Mouse (Mus musculus) hindbrain, embryonic 16.5 days (tissue): Measurements from ENCODE around the gene Dpp6. TPM values are rescaled to one million over a fixed set of nuclear protein-coding genes. Genes with fewer than 3 reads are reported as not detected.

Experiments
- ATAC-seq: fragments of 200-750 bp; cut with Nextera tagmentation; 2 replicates; pipeline ENCODE4 v1.8.0; 2017; ENCODE audit warnings: moderate TSS enrichment, moderate library complexity
- H3K27ac ChIP-seq: fragments of 300-500 bp; sonication (generic); 2 replicates; pipeline ENCODE4 v1.5.1; 2014; ENCODE audit warnings: low read depth, mild to moderate bottlenecking, control low read depth, low read length, moderate library complexity
- H3K27me3 ChIP-seq: fragments of 300-500 bp; sonication (generic); replicated peaks from 2 replicates; pipeline ENCODE4 v1.6.1; 2014; ENCODE audit warnings: low read length; ENCODE audit not compliant: control insufficient read depth, insufficient read depth
- H3K36me3 ChIP-seq: fragments of 300-500 bp; sonication (generic); 2 replicates; pipeline ENCODE4 v1.6.1; 2014; ENCODE audit warnings: mild to moderate bottlenecking, low read length, moderate library complexity, mixed read lengths; ENCODE audit not compliant: control insufficient read depth, insufficient read depth
- H3K4me1 ChIP-seq: fragments of 300-500 bp; sonication (generic); 2 replicates; pipeline ENCODE4 v1.6.1; 2014; ENCODE audit warnings: low read depth, low read length; ENCODE audit not compliant: control insufficient read depth, insufficient read depth
- H3K4me2 ChIP-seq: fragments of 300-500 bp; sonication (generic); 2 replicates; pipeline ENCODE4 v1.6.1; 2014; ENCODE audit warnings: mild to moderate bottlenecking, low read length, control low read depth, moderate library complexity
- H3K4me3 ChIP-seq: fragments of 300-500 bp; sonication (generic); 2 replicates; pipeline ENCODE4 v1.5.1; 2014; ENCODE audit warnings: mild to moderate bottlenecking, low read length, control low read depth, moderate library complexity
- H3K9ac ChIP-seq: fragments of 300-500 bp; sonication (generic); 2 replicates; pipeline ENCODE4 v1.6.1; 2014; ENCODE audit warnings: low read depth, mild to moderate bottlenecking, control low read depth, low read length, moderate library complexity
- H3K9me3 ChIP-seq: fragments of 300-500 bp; sonication (generic); 2 replicates; pipeline ENCODE4 v1.6.1; 2014; ENCODE audit warnings: mild to moderate bottlenecking, low read length, moderate library complexity; ENCODE audit not compliant: control insufficient read depth
- WGBS: fragments of 180-500 bp; shearing (Covaris S2); extraction: QIAGEN DNeasy Blood & Tissue Kit; methylation state at CpG from one replicate; pipeline ENCODE4 v1.1.7; 2014; 5-methylcytosine and 5-hydroxymethylcytosine counted together
- polyA plus RNA-seq: library from polyadenylated mRNA; unstranded; fragments of >200 nt; fragmentation: Nextera tagmentation; extraction: Ambion mirVana; gene quantifications from 2 replicates; pipeline ENCODE4 v1.2.1, GENCODE M21; 2015

Dpp6 gene
- polyA plus RNA-seq, 1 experiment from 2014 or later, result 97.0 TPM

DNA sequence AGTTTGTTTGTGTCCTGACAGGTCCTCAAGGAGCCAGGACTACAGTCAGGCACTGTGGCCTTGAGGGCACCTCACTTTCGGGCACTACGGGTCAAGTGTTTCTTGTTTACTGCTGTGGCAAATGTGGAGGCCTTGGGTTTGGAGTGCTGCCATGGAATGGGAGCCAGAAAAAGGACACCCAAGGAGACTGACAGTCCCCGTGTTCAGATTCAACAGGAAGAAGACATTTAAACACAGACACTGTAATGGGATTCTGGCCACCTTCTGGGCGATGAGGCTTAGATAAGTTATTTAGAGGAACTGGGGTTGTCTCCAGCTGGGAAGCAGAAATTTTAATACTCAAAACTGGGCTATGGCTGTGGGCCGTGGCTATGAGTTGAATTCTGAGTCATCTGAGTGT, 913.7 kb downstream of the Dpp6 start:
- no peak overlapping the region for H3K9ac ChIP-seq
- WGBS, result 69% methylated on average over 5 of the region's 5 CpGs
- no peaks in the 10 kb centered on the region for H3K4me1 ChIP-seq
- H3K27ac ChIP-seq, result no peak overlapping the region
- H3K27me3 ChIP-seq, result no peaks in the 10 kb centered on the region
- H3K36me3 ChIP-seq, result peaks cover 12% of the 10 kb centered on the region
- ATAC-seq, result no peak
- H3K9me3 ChIP-seq, result 0 out of 2 replicates have a peak, but pooled peaks cover 2% of the 10 kb centered on the region
- no peak overlapping the region for H3K4me2 ChIP-seq
- H3K4me3 ChIP-seq, result no peak overlapping the region

DNA sequence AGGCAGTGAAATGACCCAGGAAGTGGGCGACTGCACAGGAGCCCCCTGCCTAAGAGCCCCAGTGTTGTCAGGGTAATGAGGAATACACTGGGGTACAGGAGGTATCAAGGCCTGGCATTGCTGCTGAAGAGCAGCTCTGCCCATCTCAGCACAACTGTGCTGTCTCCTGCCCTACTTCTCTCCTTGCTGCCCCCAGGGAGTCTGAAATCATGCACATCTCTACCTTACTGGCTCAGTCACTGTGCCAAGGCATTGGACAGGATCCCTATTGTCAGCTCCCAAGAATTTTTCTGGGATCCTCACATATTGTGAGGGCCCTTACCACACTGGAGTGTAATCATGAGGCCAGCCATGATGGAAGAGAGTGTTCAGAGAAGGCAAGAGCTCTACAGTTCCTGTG, 914.4 kb downstream of the Dpp6 start:
- WGBS, result 85% methylated on average over 1 of the region's 1 CpGs
- Histone ChIP-seq H3K27me3 (no peaks in the 10 kb centered on the region), H3K9me3 (0 out of 2 replicates have a peak, but pooled peaks cover 2% of the 10 kb centered on the region), H3K4me1 (no peaks in the 10 kb centered on the region), H3K36me3 (peaks cover 8% of the 10 kb centered on the region), H3K27ac (no peak overlapping the region), H3K9ac (no peak overlapping the region), H3K4me3 (no peak overlapping the region), H3K4me2 (no peak overlapping the region)
- no peak for ATAC-seq

DNA sequence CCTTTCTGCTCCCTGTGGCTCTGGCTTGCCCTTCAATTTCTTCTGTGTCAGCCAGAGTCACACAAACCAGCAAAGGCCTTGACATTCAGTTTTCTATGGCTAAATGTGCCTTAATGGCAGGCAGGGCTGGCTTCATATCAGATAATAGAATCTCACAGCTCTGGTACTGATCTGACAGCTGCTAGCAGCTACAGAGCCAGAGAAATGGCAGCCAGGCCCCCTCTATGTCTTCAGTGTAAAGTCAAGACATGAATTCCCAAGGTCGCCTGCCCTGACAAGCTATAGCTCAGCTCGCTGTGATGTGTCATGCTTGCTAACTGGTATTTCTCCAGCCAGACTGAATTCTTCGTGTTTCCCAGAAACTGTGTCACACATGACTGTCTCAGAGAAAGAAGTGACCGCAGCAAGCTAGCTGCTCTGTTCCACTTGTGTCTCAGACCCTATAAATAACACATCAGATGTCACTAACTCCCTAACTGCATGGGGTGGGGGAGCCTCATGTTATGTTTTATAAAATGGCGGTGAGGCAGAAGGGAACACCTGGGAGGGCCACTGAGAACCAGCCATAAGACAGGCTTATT, 915.4 kb downstream of the Dpp6 start:
- Histone ChIP-seq H3K36me3 (peaks cover 4% of the 10 kb centered on the region; the same call in 1 of the 2 replicates), H3K4me1 (no peaks in the 10 kb centered on the region), H3K9me3 (0 out of 2 replicates have a peak, but pooled peaks cover 2% of the 10 kb centered on the region), H3K27me3 (no peaks in the 10 kb centered on the region), H3K27ac (peak overlapping the region; percentile 16), H3K9ac (no peak overlapping the region), H3K4me3 (no peak overlapping the region), H3K4me2 (no peak overlapping the region)
- WGBS, result 65% methylated on average over 5 of the region's 5 CpGs
- peak; percentile 25 for ATAC-seq

DNA sequence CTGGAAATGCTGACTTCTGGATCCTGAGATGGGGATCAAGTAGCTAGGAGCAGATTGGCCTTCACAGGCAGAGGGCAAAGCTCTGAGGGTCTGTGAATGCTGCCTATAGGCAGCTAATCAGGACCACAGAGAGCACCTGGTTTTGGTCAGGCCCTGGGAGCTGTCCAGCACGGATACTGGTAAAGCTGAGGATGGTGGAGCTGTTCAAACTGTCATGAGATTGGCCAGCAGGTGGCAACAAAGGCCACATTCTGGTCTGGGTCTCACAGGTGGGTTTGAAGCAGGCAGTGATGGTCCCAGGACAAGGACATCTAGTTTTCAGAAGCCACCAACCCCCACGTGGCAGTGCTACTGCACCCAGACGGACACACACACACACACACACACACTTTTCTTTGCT, 920.2 kb downstream of the Dpp6 start:
- Histone ChIP-seq H3K27me3 (no peaks in the 10 kb centered on the region), H3K4me3 (no peak overlapping the region), H3K36me3 (peaks cover 2% of the 10 kb centered on the region; the same call in 1 of the 2 replicates), H3K27ac (no peak overlapping the region), H3K4me1 (no peaks in the 10 kb centered on the region), H3K9me3 (0 out of 2 replicates have a peak, but pooled peaks cover 2% of the 10 kb centered on the region), H3K4me2 (no peak overlapping the region), H3K9ac (no peak overlapping the region)
- ATAC-seq, result peak; percentile 70
- WGBS, result 16% methylated on average over 3 of the region's 3 CpGs

DNA sequence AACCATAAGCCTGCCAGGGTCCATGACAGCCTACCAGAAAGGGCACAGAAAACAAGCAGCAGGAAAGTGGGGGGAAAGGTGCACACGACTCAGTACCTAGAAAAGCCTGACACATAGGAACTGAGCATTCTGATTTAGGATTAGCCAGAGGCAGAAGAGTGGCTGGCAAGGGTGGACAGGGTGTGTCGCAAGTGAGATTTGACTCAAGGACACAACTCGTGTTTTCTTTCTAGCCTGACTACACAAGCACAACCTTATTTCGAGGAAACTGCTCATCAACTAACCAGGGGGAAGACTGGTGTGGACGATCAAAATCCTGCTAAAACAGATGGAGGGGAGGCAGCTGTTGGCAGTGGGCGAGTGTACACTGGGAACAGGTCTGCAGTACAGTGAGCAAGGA, 922.2 kb downstream of the Dpp6 start:
- 88% methylated on average over 6 of the region's 6 CpGs for WGBS
- 0 out of 2 replicates have a peak, but pooled peaks cover 2% of the 10 kb centered on the region for H3K9me3 ChIP-seq
- no peaks in the 10 kb centered on the region for H3K27me3 ChIP-seq
- H3K36me3 ChIP-seq, result peaks cover 21% of the 10 kb centered on the region
- no peak overlapping the region for H3K4me3 ChIP-seq
- no peak overlapping the region for H3K4me2 ChIP-seq
- ATAC-seq, result no peak
- no peak overlapping the region for H3K27ac ChIP-seq
- H3K9ac ChIP-seq, result no peak overlapping the region
- no peaks in the 10 kb centered on the region for H3K4me1 ChIP-seq

DNA sequence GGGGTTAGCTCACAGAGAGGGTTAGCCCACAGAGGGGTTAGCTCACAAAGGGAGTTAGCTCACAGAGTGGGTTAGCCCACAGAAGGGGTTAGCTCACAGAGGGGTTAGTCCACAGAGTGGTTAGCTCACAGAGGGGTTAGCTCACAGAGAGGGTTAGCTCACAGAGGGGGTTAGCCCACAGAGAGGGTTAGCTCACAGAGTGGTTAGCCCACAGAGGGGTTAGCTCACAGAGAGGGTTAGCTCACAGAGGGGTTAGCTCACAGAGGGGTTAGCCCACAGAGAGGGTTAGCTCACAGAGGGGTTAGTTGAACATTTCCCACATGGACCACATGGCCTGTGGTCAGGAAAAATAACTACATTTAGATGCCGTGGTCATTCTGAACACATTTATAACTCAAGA, 927.9 kb downstream of the Dpp6 start:
- H3K4me3 ChIP-seq, result no peak overlapping the region
- H3K27ac ChIP-seq, result no peak overlapping the region
- no peaks in the 10 kb centered on the region for H3K27me3 ChIP-seq
- 100% methylated on average over 1 of the region's 1 CpGs for WGBS
- no peaks in the 10 kb centered on the region for H3K9me3 ChIP-seq
- peaks cover 39% of the 10 kb centered on the region for H3K36me3 ChIP-seq
- H3K4me2 ChIP-seq, result no peak overlapping the region
- no peak overlapping the region for H3K9ac ChIP-seq
- ATAC-seq, result no peak
- H3K4me1 ChIP-seq, result no peaks in the 10 kb centered on the region

DNA sequence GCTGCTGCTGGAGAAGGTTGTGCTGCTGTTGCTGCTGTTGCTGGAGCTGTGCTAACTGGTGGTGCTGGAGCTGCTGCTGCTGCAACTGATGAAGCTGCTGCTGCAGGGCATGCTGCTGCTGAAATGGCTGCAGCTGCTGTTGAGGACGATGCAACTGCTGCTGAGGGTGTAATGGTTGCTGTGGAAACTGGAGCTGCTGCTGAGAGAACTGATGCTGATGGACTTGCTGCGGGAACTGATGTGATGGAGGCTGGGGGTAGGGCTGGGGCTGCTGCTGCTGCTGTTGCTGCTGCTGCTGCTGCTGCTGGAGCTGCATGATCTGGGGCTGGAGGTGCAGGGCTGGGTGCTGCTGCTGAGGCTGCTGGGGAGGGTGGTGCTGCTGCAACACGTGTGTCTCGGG, 948.8 kb downstream of the Dpp6 start:
- no peak for ATAC-seq
- Histone ChIP-seq H3K27ac (no peak overlapping the region), H3K9me3 (no peaks in the 10 kb centered on the region), H3K9ac (no peak overlapping the region), H3K4me2 (no peak overlapping the region), H3K4me1 (no peaks in the 10 kb centered on the region), H3K27me3 (no peaks in the 10 kb centered on the region), H3K4me3 (no peak overlapping the region), H3K36me3 (peaks cover 34% of the 10 kb centered on the region)
- WGBS, result 66% methylated on average over 4 of the region's 4 CpGs

DNA sequence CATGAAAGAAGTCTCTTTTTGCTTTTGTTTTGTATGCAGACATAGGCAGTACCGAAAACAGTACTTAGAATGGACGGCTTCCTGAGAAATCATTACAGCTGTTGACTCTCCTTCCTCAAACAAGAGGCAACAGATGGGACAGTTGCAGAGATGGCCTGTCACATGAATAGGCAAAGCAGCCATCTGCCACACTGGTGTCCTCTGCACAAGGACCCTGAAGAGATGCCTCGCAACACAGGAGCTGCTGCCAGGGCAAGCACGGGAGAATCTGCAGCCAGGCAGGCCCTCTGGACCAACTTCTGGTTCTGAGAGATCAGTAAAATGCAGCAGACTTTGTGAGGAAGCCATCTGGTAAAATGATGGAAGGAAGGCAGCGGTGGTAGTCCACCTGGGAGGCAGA, 950.9 kb downstream of the Dpp6 start:
- 0 out of 2 replicates have a peak, but pooled peaks have one; percentile 37 for ATAC-seq
- Histone ChIP-seq H3K4me3 (no peak overlapping the region), H3K27me3 (no peaks in the 10 kb centered on the region), H3K9ac (no peak overlapping the region), H3K4me2 (no peak overlapping the region), H3K4me1 (no peaks in the 10 kb centered on the region), H3K27ac (0 out of 2 replicates have a peak overlapping the region, but pooled peaks have one; percentile 6), H3K36me3 (peaks cover 33% of the 10 kb centered on the region), H3K9me3 (no peaks in the 10 kb centered on the region)
- 47% methylated on average over 5 of the region's 5 CpGs for WGBS
